Mouse (Mus musculus): ENCODE measurements at regions not wholly inside any gene's neighbourhood (a gene's known extent, or its start where the extent isn't known, plus 50 kb on each side); places are given as distances from the start of the nearest gene placed in this dataset.

DNA sequence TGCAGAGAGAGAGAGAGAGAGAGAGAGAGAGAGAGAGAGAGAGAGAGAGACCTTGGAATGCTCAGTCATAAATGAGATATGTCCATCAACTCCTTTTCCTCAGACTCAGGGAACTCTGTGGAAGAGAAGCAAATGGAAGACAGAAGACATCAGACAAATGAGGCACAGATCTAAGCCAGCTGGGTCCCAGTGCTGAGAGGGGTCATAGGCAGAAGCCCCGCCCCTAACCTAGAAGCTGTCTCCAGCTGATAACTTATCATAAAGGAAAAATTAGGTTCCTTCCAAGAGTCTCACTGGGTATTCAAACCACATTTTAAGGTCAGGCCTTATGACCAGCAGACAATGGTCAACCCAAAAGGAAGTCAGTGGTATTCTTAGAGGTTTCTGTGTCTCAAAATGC, 106.1 kb upstream of the Selenok start:
- Histone ChIP-seq H3K27me3 (replicated peaks; ENCODE audit: control insufficient read depth, insufficient read depth, low read length) (0 out of 2 replicates have a peak, but pooled peaks cover 8% of the 10 kb centered on the region), H3K27ac (ENCODE audit: low read length) (no peak overlapping the region), H3K4me1 (ENCODE audit: control insufficient read depth, insufficient read depth, low read length) (no peaks in the 10 kb centered on the region), H3K4me2 (ENCODE audit: low read depth, low read length) (no peak overlapping the region), H3K36me3 (ENCODE audit: control insufficient read depth, insufficient read depth, low read length) (no peaks in the 10 kb centered on the region), H3K4me3 (ENCODE audit: low read length) (no peak overlapping the region), H3K9me3 (ENCODE audit: control insufficient read depth, low read length) (no peaks in the 10 kb centered on the region), H3K9ac (ENCODE audit: low read depth, low read length) (no peak overlapping the region)
- no peak for ATAC-seq
- WGBS = 90% methylated on average over 1 of the region's 1 CpGs

DNA sequence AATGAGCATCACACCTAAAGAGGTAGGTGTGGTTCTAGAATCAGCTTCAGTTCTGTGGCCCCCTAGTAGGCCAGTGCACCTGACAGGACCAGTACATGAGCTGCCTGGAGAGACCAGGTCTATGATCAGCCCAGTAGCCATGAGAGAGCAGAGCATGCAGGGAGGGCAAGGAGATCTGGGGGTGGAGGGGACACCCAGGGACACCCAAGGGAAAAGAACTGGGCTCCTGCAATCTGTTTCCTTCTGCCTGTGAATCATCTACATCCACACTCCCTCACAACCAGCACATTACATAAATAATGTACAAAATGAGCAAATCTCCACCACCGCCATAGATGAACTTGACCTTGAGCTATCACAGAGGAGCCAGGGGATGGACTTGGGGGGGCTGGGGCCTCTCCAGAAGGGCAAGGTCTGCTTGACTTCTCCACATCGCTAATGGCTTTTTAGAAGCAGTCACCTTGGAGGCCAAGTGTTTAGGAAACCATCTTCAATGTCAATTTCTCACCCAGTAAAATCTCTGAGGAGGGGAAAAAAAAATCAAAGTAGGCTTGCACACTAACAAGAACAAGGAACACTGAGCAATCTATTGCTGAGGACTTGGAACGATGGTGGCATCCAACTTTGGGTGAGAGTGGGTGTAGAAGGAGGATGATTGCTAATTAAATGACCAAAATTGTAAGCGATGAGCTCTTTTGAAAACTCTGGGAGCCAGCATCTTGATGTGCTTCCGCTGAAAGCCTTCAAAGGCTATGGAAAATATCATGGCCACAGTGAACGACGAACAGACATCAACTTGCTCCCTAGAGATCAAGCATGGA, 101.4 kb upstream of the Selenok start:
- Histone ChIP-seq H3K4me3 (ENCODE audit: low read length) (no peak overlapping the region), H3K9ac (ENCODE audit: low read depth, low read length) (no peak overlapping the region), H3K4me1 (ENCODE audit: control insufficient read depth, insufficient read depth, low read length) (no peaks in the 10 kb centered on the region), H3K27ac (ENCODE audit: low read length) (no peak overlapping the region), H3K9me3 (ENCODE audit: control insufficient read depth, low read length) (no peaks in the 10 kb centered on the region), H3K27me3 (replicated peaks; ENCODE audit: control insufficient read depth, insufficient read depth, low read length) (peaks cover 12% of the 10 kb centered on the region; the same call in 1 of the 2 replicates), H3K36me3 (ENCODE audit: control insufficient read depth, insufficient read depth, low read length) (no peaks in the 10 kb centered on the region), H3K4me2 (ENCODE audit: low read depth, low read length) (no peak overlapping the region)
- 69% methylated on average over 7 of the region's 7 CpGs for WGBS
- no peak for ATAC-seq

DNA sequence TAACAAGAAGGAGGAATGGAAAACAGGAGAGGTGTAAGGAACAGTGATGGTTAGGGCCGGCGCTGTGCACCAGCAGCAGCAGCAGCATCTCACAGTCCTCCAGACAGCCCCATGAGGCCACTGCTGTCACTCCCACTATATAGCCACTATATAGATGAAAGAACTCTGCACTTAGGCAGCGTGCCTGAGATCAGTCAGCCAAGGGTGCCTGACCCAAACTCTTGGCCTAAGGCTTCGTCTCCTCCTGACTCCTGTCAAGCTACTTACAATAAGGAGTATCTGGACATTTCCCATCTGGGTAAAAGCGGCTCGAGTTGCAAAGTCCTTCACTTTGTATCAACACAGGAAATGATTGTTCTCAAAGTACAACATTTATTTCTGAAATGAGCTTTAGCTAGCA, 100.8 kb upstream of the Selenok start:
- no peak overlapping the region for H3K4me3 ChIP-seq (ENCODE audit: low read length)
- H3K4me1 ChIP-seq (ENCODE audit: control insufficient read depth, insufficient read depth, low read length) = no peaks in the 10 kb centered on the region
- no peak overlapping the region for H3K27ac ChIP-seq (ENCODE audit: low read length)
- peaks cover 12% of the 10 kb centered on the region; the same call in 1 of the 2 replicates for H3K27me3 ChIP-seq (replicated peaks; ENCODE audit: control insufficient read depth, insufficient read depth, low read length)
- 40% methylated on average over 6 of the region's 6 CpGs for WGBS
- H3K9ac ChIP-seq (ENCODE audit: low read depth, low read length) = no peak overlapping the region
- ATAC-seq = peak; percentile 81
- no peaks in the 10 kb centered on the region for H3K36me3 ChIP-seq (ENCODE audit: control insufficient read depth, insufficient read depth, low read length)
- H3K9me3 ChIP-seq (ENCODE audit: control insufficient read depth, low read length) = no peaks in the 10 kb centered on the region
- no peak overlapping the region for H3K4me2 ChIP-seq (ENCODE audit: low read depth, low read length)

DNA sequence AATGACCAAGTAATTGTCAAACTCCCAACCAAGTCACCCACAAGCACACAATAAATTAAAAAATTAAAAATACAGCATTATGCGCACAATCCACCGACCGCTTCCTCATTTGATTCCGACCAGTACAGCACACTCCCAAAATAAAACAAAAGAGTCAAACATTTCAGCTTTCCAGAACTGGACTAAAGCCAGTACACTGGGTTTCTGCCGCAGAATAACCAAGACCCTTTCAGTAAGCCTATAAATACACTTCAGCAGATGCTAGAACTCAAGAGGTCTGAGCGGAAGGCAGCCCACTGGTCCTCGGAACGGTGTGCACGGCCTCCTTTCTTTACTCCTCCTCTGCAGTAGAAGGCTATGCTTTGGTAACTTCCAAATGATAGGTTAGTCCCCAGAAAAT, 98.2 kb upstream of the Selenok start:
- H3K4me1 ChIP-seq (ENCODE audit: control insufficient read depth, insufficient read depth, low read length) = no peaks in the 10 kb centered on the region
- peaks cover 10% of the 10 kb centered on the region; the same call in 1 of the 2 replicates for H3K27me3 ChIP-seq (replicated peaks; ENCODE audit: control insufficient read depth, insufficient read depth, low read length)
- H3K4me3 ChIP-seq (ENCODE audit: low read length) = no peak overlapping the region
- no peaks in the 10 kb centered on the region for H3K36me3 ChIP-seq (ENCODE audit: control insufficient read depth, insufficient read depth, low read length)
- no peak overlapping the region for H3K4me2 ChIP-seq (ENCODE audit: low read depth, low read length)
- no peak for ATAC-seq
- WGBS = 68% methylated on average over 9 of the region's 9 CpGs
- H3K9ac ChIP-seq (ENCODE audit: low read depth, low read length) = no peak overlapping the region
- H3K9me3 ChIP-seq (ENCODE audit: control insufficient read depth, low read length) = no peaks in the 10 kb centered on the region
- H3K27ac ChIP-seq (ENCODE audit: low read length) = no peak overlapping the region

DNA sequence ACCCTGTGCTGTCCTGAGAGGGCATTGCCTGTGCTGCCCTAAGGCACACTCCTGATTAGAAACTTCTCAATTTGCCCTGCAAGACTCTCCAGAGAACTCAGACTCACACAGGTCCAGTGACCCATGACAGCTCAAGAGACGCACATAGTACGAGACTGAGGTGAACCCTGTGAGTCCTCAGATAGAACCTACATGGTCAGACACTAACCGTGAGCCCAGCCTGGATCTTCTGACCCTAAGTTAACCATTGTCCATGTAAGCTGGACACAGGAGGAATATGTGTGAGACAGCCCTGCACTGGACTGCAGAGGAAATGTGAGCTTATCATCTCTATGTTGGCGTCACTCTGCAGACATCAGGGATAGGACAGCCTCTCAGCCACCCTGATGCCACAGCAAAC, 91.4 kb upstream of the Selenok start:
- H3K9ac ChIP-seq (ENCODE audit: low read depth, low read length) = no peak overlapping the region
- WGBS = 87% methylated on average over 4 of the region's 4 CpGs
- no peaks in the 10 kb centered on the region for H3K4me1 ChIP-seq (ENCODE audit: control insufficient read depth, insufficient read depth, low read length)
- peaks cover 2% of the 10 kb centered on the region; the same call in 1 of the 2 replicates for H3K27me3 ChIP-seq (replicated peaks; ENCODE audit: control insufficient read depth, insufficient read depth, low read length)
- no peak overlapping the region for H3K4me3 ChIP-seq (ENCODE audit: low read length)
- no peak overlapping the region for H3K4me2 ChIP-seq (ENCODE audit: low read depth, low read length)
- H3K9me3 ChIP-seq (ENCODE audit: control insufficient read depth, low read length) = no peaks in the 10 kb centered on the region
- H3K27ac ChIP-seq (ENCODE audit: low read length) = no peak overlapping the region
- H3K36me3 ChIP-seq (ENCODE audit: control insufficient read depth, insufficient read depth, low read length) = no peaks in the 10 kb centered on the region
- ATAC-seq = no peak

DNA sequence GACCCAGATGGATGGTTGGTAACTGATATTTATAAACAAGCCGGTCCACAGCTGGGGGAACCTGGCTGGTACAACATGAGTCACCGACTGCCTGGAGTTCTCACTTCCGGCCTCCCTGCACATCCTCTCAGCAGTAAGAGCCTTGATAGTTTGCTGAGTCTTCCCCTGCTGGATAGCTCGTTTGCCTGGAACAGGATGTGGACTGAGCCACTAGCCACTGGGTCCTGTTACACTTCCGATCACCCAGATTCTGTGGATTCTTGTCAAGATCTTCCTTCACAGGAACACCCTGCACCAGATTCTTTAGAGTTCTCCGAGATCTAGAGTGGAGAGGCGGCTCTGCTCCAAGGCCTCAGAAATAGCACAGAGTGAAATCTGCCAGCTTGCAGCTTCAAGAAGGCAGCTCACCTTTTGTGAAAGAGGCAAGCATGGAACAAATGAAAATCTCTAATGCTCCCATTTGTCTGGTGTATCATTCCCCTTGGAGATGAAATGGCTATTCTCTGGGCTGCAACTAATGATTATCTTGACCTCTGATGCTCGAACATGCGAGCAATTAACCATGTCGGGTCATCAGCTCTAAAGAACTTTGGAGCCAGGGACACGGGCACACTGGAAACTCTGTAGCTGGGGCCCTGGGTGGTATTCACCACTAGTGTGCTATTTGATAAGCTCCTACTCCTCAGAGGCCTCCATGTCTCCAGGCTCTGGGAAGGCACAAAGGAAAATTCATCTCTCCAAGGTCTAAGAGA, 90.3 kb upstream of the Selenok start:
- Histone ChIP-seq H3K4me3 (ENCODE audit: low read length) (no peak overlapping the region), H3K4me1 (ENCODE audit: control insufficient read depth, insufficient read depth, low read length) (no peaks in the 10 kb centered on the region), H3K4me2 (ENCODE audit: low read depth, low read length) (no peak overlapping the region), H3K27me3 (replicated peaks; ENCODE audit: control insufficient read depth, insufficient read depth, low read length) (peaks cover 2% of the 10 kb centered on the region; the same call in 1 of the 2 replicates), H3K9me3 (ENCODE audit: control insufficient read depth, low read length) (no peaks in the 10 kb centered on the region), H3K27ac (ENCODE audit: low read length) (no peak overlapping the region), H3K9ac (ENCODE audit: low read depth, low read length) (no peak overlapping the region), H3K36me3 (ENCODE audit: control insufficient read depth, insufficient read depth, low read length) (no peaks in the 10 kb centered on the region)
- peak; percentile 31; the same call in 1 of the 2 replicates for ATAC-seq
- 61% methylated on average over 11 of the region's 11 CpGs for WGBS

DNA sequence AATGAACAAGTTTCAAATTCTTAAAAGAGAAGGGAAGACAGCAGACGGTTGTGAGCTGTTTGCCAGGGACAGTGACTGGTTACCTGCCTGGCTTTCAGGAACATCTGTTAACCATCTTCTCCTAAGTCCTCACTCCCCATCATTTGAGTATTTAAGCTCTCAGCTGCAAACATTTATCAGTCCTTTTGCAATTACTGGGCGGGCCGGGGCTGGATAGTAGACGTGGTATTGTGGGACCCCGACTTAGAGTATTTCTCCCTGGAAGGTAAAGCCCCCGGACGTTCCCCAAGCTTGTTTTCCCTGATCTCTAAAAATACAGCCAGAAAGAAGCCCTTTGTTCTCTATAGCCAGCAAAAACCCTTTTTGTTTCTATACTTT, 89.7 kb upstream of the Selenok start:
- no peak for ATAC-seq
- H3K4me2 ChIP-seq (ENCODE audit: low read depth, low read length) = no peak overlapping the region
- 87% methylated on average over 7 of the region's 7 CpGs for WGBS
- no peak overlapping the region for H3K27ac ChIP-seq (ENCODE audit: low read length)
- H3K4me3 ChIP-seq (ENCODE audit: low read length) = no peak overlapping the region
- no peaks in the 10 kb centered on the region for H3K9me3 ChIP-seq (ENCODE audit: control insufficient read depth, low read length)
- 0 out of 2 replicates have a peak, but pooled peaks cover 2% of the 10 kb centered on the region for H3K27me3 ChIP-seq (replicated peaks; ENCODE audit: control insufficient read depth, insufficient read depth, low read length)
- no peaks in the 10 kb centered on the region for H3K36me3 ChIP-seq (ENCODE audit: control insufficient read depth, insufficient read depth, low read length)
- no peaks in the 10 kb centered on the region for H3K4me1 ChIP-seq (ENCODE audit: control insufficient read depth, insufficient read depth, low read length)
- no peak overlapping the region for H3K9ac ChIP-seq (ENCODE audit: low read depth, low read length)

DNA sequence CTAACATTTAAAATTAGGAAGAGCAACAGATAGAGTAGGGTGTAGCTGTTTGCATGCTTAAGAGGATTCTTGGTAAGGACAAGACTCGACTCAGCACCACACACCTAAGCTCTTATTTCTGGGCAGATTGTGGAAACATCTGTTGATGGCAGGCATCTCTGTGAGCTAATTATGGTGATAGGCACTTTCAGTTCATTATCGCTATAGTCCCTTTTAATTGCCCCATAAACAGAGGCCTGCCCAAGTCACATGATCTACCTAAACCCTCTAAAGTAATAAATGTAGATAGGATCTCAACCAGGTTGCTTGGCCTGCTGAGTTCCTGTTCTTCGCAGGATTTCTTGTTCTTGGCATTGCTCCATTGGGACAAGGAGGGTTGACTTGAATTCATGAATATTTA, 88.8 kb upstream of the Selenok start:
- Histone ChIP-seq H3K4me2 (ENCODE audit: low read depth, low read length) (no peak overlapping the region), H3K4me3 (ENCODE audit: low read length) (no peak overlapping the region), H3K36me3 (ENCODE audit: control insufficient read depth, insufficient read depth, low read length) (no peaks in the 10 kb centered on the region), H3K9ac (ENCODE audit: low read depth, low read length) (no peak overlapping the region), H3K27ac (ENCODE audit: low read length) (no peak overlapping the region), H3K4me1 (ENCODE audit: control insufficient read depth, insufficient read depth, low read length) (no peaks in the 10 kb centered on the region), H3K9me3 (ENCODE audit: control insufficient read depth, low read length) (no peaks in the 10 kb centered on the region), H3K27me3 (replicated peaks; ENCODE audit: control insufficient read depth, insufficient read depth, low read length) (0 out of 2 replicates have a peak, but pooled peaks cover 2% of the 10 kb centered on the region)
- ATAC-seq = no peak
- 92% methylated on average over 3 of the region's 3 CpGs for WGBS

DNA sequence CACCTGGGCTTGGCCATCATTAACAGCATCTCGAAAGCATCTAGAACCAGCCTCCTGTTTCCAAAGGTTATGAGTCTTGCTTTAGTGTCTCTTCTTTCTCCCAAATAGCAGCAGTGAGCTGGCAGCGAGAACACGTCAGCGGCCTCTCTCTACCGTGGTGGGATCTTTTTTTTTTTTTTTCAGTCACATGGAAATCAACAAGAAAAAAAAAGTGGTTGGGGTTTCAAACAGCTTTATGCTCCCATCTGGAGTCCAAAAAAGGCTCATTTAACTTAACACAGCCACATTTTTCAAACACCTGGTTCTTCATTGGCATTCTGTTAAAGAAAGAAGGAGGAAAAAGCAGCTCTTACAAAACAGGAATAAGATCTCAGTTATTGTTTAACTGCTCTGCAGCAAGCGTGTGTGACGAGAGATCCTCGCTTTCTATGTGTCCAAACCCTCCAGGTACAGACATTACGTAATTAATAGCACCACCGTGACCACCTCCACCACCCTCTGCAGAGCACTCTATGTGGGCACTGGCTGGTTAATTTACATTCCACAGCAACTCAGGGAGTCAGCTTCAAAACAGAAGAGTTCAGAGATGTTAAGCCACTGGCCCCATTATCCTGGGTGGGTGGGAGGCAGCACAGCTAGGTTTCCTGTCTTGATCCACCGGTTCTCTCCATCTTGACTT, 85.3 kb upstream of the Selenok start:
- Histone ChIP-seq H3K4me1 (ENCODE audit: control insufficient read depth, insufficient read depth, low read length) (no peaks in the 10 kb centered on the region), H3K27me3 (replicated peaks; ENCODE audit: control insufficient read depth, insufficient read depth, low read length) (no peaks in the 10 kb centered on the region), H3K9me3 (ENCODE audit: control insufficient read depth, low read length) (no peaks in the 10 kb centered on the region), H3K36me3 (ENCODE audit: control insufficient read depth, insufficient read depth, low read length) (no peaks in the 10 kb centered on the region), H3K9ac (ENCODE audit: low read depth, low read length) (no peak overlapping the region), H3K4me3 (ENCODE audit: low read length) (no peak overlapping the region), H3K4me2 (ENCODE audit: low read depth, low read length) (no peak overlapping the region), H3K27ac (ENCODE audit: low read length) (no peak overlapping the region)
- 77% methylated on average over 11 of the region's 11 CpGs for WGBS
- no peak for ATAC-seq
